Mouse (Mus musculus) left cerebral cortex, postnatal 10 days (tissue): ENCODE measurements at regions not wholly inside any gene's neighbourhood (a gene's known extent, or its start where the extent isn't known, plus 50 kb on each side); places are given as distances from the start of the nearest gene placed in this dataset.
"Not testable (repeated sequence)": the region's sequence is repeated elsewhere in the genome, so short reads cannot be mapped to it uniquely, and the experiment has no call there.

Experiments used
- DNase-seq, 2 experiments: peaks; one replicate each; pipeline ENCODE4 v3.0.0; 2021 to 2022; ENCODE audit warnings: low spot score in 2 of 2, mixed read lengths in 1 of 2; ENCODE audit errors: extremely low spot score in 1 of 2
- intact Hi-C: fragments of 180-260 bp; cut with DNase I; formaldehyde crosslinking; loops from one replicate; pipeline ENCODE4 v1.15.1; 2025

GRCm38 (mm10) chr7:73044316-73044715 is 331.0 kb upstream of the Rgma start:
- no peak for DNase-seq
- intact Hi-C loops, result no loop called here

GRCm38 (mm10) chr7:73055891-73056290 is 319.4 kb upstream of the Rgma start:
- no peak for DNase-seq
- intact Hi-C loops, result no loop called here

- DNase-seq, result no peak
- intact Hi-C loops, result no loop called here
Measured at GRCm38 (mm10) chr7:73063556-73063955, 311.8 kb upstream of the Rgma start.

- intact Hi-C loops, result no loop called here
- no peak for DNase-seq
Measured at GRCm38 (mm10) chr7:73068534-73068933, 306.8 kb upstream of the Rgma start.

- intact Hi-C loops, result no loop called here
- no peak for DNase-seq
Measured at GRCm38 (mm10) chr7:73069352-73069751, 306.0 kb upstream of the Rgma start.

GRCm38 (mm10) chr7:73075391-73075790 is 299.9 kb upstream of the Rgma start:
- DNase-seq, intact Hi-C loops: not testable (repeated sequence)

- intact Hi-C loops, result no loop called here
- no peak for DNase-seq
Measured at GRCm38 (mm10) chr7:73087496-73088185, 287.7 kb upstream of the Rgma start.

GRCm38 (mm10) chr7:73088321-73088720 is 287.0 kb upstream of the Rgma start:
- intact Hi-C loops, result no loop called here
- DNase-seq, result no peak

GRCm38 (mm10) chr7:73091758-73092157 is 283.6 kb upstream of the Rgma start:
- intact Hi-C loops, result no loop called here
- DNase-seq, result no peak

- DNase-seq, result no peak
- intact Hi-C loops, result no loop called here
Measured at GRCm38 (mm10) chr7:73094059-73094458, 281.2 kb upstream of the Rgma start.

GRCm38 (mm10) chr7:73118871-73119270 is 256.4 kb upstream of the Rgma start:
- intact Hi-C loops, result no loop called here

GRCm38 (mm10) chr7:73120276-73120675 is 255.0 kb upstream of the Rgma start:
- DNase-seq, result no peak
- intact Hi-C loops, result no loop called here

More at GRCm38 (mm10) chr7:73118871-73119270, 256.4 kb upstream of the Rgma start:
- peak in 1 of 2 experiments; percentile 49 for DNase-seq

- no peak for DNase-seq
- intact Hi-C loops, result no loop called here
Measured at GRCm38 (mm10) chr7:73124976-73125375, 250.3 kb upstream of the Rgma start.

- no peak for DNase-seq
- intact Hi-C loops, result no loop called here
Measured at GRCm38 (mm10) chr7:73125864-73126263, 249.4 kb upstream of the Rgma start.

GRCm38 (mm10) chr7:73135786-73136185 is 239.5 kb upstream of the Rgma start:
- intact Hi-C loops, result no loop called here
- no peak for DNase-seq

GRCm38 (mm10) chr7:73138269-73138668 is 237.0 kb upstream of the Rgma start:
- DNase-seq, result no peak
- intact Hi-C loops, result no loop called here

- intact Hi-C loops, result no loop called here
- no peak for DNase-seq
Measured at GRCm38 (mm10) chr7:73138861-73139493, 236.3 kb upstream of the Rgma start.

- intact Hi-C loops, result no loop called here
- no peak for DNase-seq
Measured at GRCm38 (mm10) chr7:73139901-73140300, 235.4 kb upstream of the Rgma start.

GRCm38 (mm10) chr7:73141167-73141566 is 234.1 kb upstream of the Rgma start:
- no peak for DNase-seq
- intact Hi-C loops, result no loop called here

- no peak for DNase-seq
- intact Hi-C loops, result no loop called here
Measured at GRCm38 (mm10) chr7:73143902-73144301, 231.4 kb upstream of the Rgma start.

- no peak for DNase-seq
- intact Hi-C loops, result no loop called here
Measured at GRCm38 (mm10) chr7:73144846-73145245, 230.5 kb upstream of the Rgma start.
